Mouse (Mus musculus) bone marrow macrophage, adult 2 months (primary cell): Measurements from ENCODE around the gene Eif2ak4. TPM values are rescaled to one million over a fixed set of nuclear protein-coding genes. Genes with fewer than 3 reads are reported as not detected.

Experiments
- H3K27ac ChIP-seq: 2 replicates; pipeline ENCODE4 v1.5.1; 2012; ENCODE audit warnings: low read depth, low read length; ENCODE audit not compliant: insufficient read depth
- H3K4me1 ChIP-seq: 2 replicates; pipeline ENCODE4 v1.6.1; 2012; ENCODE audit warnings: low read length; ENCODE audit not compliant: control insufficient read depth, insufficient read depth
- H3K4me3 ChIP-seq: 2 replicates; pipeline ENCODE4 v1.5.1; 2012; ENCODE audit warnings: mild to moderate bottlenecking, low read length, moderate library complexity; ENCODE audit not compliant: insufficient read depth
- CTCF ChIP-seq: IDR thresholded peaks from 2 replicates; pipeline ENCODE4 v1.5.1; 2012; ENCODE audit warnings: low read depth, mild to moderate bottlenecking, low read length, moderate library complexity
- POLR2A ChIP-seq: IDR thresholded peaks from 2 replicates; pipeline ENCODE4 v1.6.1; 2012; ENCODE audit warnings: mild to moderate bottlenecking, low read depth, low read length, borderline replicate concordance
- polyA plus RNA-seq: library from polyadenylated mRNA; stranded (reverse); fragments of >200 nt; gene quantifications from 2 replicates; pipeline ENCODE4 v1.2.4, GENCODE M21; 2012; ENCODE audit not compliant: missing spikeins, insufficient read depth, insufficient read length

Gene Eif2ak4
- polyA plus RNA-seq, 1 experiment = 12.0 TPM

DNA sequence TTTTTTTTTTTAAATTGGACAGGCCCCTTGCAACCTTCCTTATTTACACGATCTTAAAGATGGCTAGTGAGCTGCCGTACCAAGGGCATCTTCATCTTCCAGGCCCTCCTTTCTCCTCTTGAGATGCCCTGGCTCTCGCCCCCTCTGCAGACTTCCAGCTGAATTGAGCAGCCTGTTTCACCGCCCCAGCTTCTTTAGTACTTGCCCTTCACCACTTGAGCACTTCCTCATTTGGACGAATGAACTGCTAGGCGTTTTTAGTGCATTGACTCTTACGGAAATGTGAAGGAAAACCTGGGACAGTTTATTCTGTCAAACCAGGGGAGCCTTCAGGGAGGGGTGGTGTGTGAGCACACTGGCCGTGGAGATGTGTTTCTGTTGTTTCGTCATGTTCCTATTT, 40.9 kb downstream of the Eif2ak4 start:
- Histone ChIP-seq H3K4me1 (peaks cover 2% of the 10 kb centered on the region; the same call in 1 of the 2 replicates), H3K4me3 (no peak overlapping the region), H3K27ac (no peak overlapping the region)
- TF ChIP-seq CTCF (no peak), POLR2A (no peak)

DNA sequence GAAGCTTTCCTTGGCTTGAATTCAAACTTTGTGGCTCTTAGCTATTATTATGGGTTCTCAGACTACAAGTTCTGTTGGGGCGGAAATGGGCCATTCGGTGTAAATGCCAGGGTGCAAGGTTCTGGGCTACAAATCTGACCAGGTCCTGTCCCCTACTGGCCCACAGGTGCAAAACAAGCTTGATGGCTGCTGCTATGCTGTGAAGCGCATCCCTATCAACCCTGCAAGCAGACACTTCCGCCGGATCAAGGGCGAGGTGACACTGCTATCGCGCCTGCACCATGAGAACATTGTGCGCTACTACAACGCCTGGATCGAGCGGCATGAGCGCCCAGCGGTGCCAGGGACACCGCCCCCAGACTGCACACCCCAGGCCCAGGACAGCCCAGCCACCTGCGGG, 42.2 kb downstream of the Eif2ak4 start:
- no peak overlapping the region for H3K4me3 ChIP-seq
- TF ChIP-seq CTCF (no peak), POLR2A (no peak)
- H3K4me1 ChIP-seq = peaks cover 2% of the 10 kb centered on the region; the same call in 1 of the 2 replicates
- no peak overlapping the region for H3K27ac ChIP-seq

DNA sequence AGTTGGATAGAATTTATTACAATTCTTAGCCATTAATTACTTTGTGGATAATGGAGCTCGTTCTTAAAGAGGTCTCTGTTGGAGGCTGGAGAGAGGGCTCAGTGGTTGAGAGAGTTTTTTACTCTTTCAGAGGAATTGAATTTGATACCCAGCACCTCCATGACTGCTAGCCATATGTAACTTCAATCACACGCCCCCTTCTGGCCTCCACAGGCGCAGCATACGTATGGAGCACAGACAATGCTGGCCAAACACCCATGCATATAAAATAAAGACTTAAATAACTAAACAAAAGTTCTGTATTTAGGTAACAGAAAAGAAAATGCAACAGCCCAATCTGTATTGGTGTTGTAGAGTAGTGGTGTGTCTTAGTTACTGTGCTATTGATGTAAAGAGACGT, 43.2 kb downstream of the Eif2ak4 start:
- Histone ChIP-seq H3K27ac (no peak overlapping the region), H3K4me3 (no peak overlapping the region)
- TF ChIP-seq POLR2A (no peak), CTCF (peak; percentile 25; the same call in 1 of the 2 replicates)

DNA sequence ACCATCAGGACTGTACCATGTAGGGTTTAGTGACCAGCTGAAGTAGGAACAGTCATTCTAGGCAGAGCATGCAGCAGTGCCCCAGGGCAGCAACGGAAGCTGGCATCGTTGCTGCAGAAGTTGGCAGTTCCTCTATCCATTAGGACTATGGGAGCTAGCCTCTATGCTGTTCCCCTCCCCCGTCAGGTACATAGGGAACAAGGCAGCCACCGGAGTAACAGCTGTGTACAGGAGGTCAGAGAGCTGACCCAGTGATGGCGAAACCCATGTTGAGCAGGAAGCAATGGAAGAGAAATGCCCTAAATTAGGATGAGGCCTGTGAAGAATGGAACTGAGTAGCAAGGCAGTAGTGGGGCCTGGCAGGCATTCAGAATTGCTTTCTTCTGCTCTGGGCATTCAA, 53.8 kb downstream of the Eif2ak4 start:
- Histone ChIP-seq H3K4me1 (peaks cover 21% of the 10 kb centered on the region), H3K4me3 (no peak overlapping the region), H3K27ac (no peak overlapping the region)
- TF ChIP-seq CTCF (no peak), POLR2A (no peak)

More for the DNA sequence above, 43.2 kb downstream of the Eif2ak4 start:
- peaks cover 2% of the 10 kb centered on the region; the same call in 1 of the 2 replicates for H3K4me1 ChIP-seq

DNA sequence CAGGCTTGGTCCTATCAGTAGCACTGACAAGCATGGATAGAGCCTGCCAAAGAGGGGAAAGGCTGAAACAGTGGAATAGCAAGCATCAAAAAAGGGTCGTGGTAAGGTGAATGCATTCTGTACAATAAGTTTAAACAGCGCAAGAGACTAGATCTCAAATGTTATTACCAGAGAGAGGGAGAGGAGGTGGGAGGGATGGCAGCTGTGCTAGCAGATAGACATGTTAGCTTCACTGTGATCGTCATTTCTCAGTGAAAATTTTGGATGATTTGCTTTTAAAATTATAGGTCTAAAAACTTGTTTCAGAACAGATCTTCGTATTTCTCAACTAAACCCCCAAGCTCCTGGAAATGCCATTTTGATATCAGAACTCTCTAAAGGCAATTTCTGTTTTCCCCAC, 54.3 kb downstream of the Eif2ak4 start:
- no peak for TF ChIP-seq CTCF
- TF ChIP-seq POLR2A = no peak
- Histone ChIP-seq H3K27ac (no peak overlapping the region), H3K4me3 (no peak overlapping the region), H3K4me1 (peaks cover 21% of the 10 kb centered on the region)

DNA sequence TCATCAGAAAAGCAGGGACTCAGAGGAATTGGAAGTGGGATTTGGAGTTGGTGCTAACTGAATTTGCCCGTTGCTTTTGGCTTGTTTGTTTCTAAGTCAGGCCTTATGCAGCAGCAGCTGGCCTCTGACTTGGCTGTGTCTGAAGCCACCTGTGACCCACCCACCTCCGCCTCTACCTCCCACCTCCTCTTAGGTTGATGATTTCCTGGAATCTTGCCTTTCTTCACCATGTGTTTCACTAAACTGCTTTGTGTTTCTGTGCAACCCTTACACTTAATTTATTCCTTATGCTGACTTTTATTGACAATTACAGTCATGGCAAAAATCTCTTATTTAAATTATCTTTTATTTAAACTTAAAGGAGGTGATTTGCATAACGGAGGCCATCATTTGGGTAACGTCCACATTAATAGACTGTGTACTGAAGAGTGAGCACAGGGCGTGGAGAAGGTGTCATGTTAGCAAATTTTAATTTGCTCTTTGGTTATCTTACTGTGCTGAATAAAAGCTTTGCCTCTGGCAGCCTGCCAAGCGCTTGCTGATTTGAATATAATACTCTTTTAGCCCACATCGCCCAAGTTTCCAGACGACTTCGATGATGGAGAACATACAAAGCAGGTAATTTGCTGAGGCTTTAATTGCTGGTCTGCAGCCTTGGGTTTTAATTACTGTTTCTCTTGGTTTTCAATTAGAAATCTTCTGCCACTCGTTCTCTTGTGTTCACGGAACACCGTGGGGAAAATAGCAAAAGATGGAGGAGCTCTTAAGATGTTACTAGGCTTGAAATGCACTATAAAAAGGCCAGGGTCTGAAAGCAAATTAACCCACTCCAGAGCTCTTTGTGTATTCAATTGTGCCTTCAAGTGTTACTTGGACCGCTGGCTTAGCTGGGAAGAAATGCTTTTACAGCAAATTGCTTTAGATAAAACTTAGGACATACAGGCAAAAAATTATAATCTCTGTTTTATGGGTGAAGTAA, 57.6 kb downstream of the Eif2ak4 start:
- Histone ChIP-seq H3K27ac (no peak overlapping the region), H3K4me3 (no peak overlapping the region), H3K4me1 (peaks cover 14% of the 10 kb centered on the region)
- TF ChIP-seq CTCF = no peak
- no peak for TF ChIP-seq POLR2A

DNA sequence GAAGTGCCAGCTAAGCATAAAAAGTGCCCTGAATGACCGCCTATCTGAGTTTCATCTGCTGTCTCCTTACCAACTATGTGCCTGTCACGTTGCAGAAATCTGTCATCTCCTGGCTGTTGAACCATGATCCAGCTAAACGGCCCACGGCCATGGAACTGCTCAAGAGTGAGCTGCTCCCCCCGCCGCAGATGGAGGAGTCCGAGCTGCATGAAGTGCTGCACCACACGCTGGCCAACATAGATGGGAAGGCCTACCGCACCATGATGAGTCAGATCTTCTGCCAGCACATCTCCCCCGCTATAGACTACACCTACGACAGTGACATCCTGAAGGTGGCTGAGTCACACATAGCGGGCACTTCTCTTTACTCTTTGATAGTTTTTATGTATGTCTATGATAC, 59.8 kb downstream of the Eif2ak4 start:
- Histone ChIP-seq H3K27ac (no peak overlapping the region), H3K4me1 (peaks cover 8% of the 10 kb centered on the region), H3K4me3 (no peak overlapping the region)
- TF ChIP-seq CTCF = no peak
- no peak for TF ChIP-seq POLR2A

DNA sequence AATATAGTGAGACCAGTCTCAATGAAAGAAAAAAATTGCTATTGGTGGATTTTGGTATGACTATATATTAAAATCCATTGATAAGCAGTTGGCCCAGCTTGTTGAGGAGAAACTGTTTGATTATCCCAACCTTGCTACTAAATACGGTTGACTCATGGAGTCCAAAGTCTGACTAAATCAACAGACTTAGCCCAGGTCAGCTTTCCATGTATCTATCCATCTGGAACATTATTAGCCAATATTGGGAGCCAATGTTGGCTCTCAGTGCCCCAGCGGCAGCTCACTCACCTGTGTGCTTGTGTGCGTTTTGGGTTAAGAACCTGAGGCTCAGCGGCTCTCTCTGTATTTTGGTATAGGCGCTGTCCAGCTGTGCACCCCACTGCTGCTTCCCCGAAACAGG, 62.6 kb downstream of the Eif2ak4 start:
- H3K4me1 ChIP-seq = peaks cover 18% of the 10 kb centered on the region
- no peak for TF ChIP-seq POLR2A
- TF ChIP-seq CTCF = no peak
- no peak overlapping the region for H3K4me3 ChIP-seq
- no peak overlapping the region for H3K27ac ChIP-seq

DNA sequence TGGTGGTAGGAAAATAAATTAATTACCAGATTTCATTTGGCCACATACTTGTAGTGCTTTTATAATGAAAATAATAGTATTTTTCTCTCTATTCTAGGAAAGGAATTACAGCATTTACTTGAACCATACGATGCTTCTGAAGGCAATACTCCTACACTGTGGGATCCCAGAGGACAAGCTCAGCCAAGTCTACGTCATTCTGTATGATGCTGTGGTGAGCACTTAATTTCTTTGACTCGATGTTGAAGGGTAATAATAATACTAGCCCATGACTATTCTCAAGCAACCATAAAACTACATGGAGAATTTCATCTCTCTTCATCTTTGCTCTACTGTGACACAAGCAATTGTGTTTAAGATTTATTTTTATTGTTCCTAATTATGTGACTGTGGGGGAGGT, 68.6 kb downstream of the Eif2ak4 start:
- Histone ChIP-seq H3K4me1 (peaks cover 10% of the 10 kb centered on the region), H3K27ac (no peak overlapping the region), H3K4me3 (no peak overlapping the region)
- TF ChIP-seq POLR2A (no peak), CTCF (no peak)
